Mouse (Mus musculus): ENCODE data around the gene Rapsn. TPM values are rescaled to one million over a fixed set of nuclear protein-coding genes. Genes with fewer than 3 reads are reported as not detected.

The Rapsn gene
- polyA plus RNA-seq, 1 experiment from 2014 or later, result 0.60 TPM

- H3K9me3 ChIP-seq (ENCODE audit: control insufficient read depth, low read length), result no peaks in the 10 kb centered on the region
- DNase-seq (ENCODE audit: low spot score), result no peak
- H3K4me2 ChIP-seq (replicated peaks; ENCODE audit: low read depth, low read length), result no peak within 1 kb of the TSS
- no peak for ATAC-seq (ENCODE audit: low FRiP score)
- no peaks in the 10 kb centered on the region for H3K36me3 ChIP-seq (ENCODE audit: control insufficient read depth, insufficient read depth, low read length)
- H3K27ac ChIP-seq (ENCODE audit: low read depth, low read length), result no peak within 1 kb of the TSS
- H3K9ac ChIP-seq (ENCODE audit: low read depth, low read length), result no peak within 1 kb of the TSS
- 0 out of 2 replicates have a peak, but pooled peaks cover 2% of the 10 kb centered on the region for H3K4me1 ChIP-seq (replicated peaks; ENCODE audit: control insufficient read depth, insufficient read depth, low read length)
- WGBS, result 81% methylated on average over 13 of the region's 13 CpGs
- no peak within 1 kb of the TSS for H3K4me3 ChIP-seq (ENCODE audit: low read depth, low read length)
- H3K27me3 ChIP-seq (ENCODE audit: control insufficient read depth, insufficient read depth, low read length), result no peaks in the 10 kb centered on the region
Observed at GRCm38 (mm10) chr2:91081775-91082695, 46.6 kb downstream of the Rapsn start, which contains the start of gene Spi1. Gene Spi1, plus strand, starts transcription at chr2:91082390.

DNA sequence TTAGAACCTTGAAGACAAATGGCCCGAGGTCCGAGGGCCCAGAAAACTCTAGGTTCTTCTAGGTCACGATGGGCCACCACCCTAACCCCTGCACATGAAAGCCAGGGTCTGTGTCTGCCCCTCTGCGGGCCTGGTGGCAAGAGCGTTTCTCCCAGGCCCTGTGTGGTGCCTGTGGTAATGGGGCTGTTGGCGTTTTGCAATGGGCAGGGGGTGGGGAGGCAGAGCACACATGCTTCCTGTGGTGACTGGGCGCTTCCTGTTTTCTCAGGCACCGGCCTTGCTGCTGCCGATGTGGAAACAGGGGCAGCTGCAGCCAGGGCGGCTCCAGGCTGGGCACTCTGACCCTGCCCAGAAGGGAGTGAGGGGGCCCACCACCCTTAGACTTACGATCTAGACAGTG lies 47.4 kb downstream of the Rapsn start:
- H3K36me3 ChIP-seq (ENCODE audit: control insufficient read depth, insufficient read depth, low read length), result no peaks in the 10 kb centered on the region
- H3K27ac ChIP-seq (ENCODE audit: low read depth, low read length), result no peak overlapping the region
- DNase-seq (ENCODE audit: low spot score), result no peak
- H3K9ac ChIP-seq (ENCODE audit: low read depth, low read length), result no peak overlapping the region
- no peaks in the 10 kb centered on the region for H3K9me3 ChIP-seq (ENCODE audit: control insufficient read depth, low read length)
- H3K27me3 ChIP-seq (ENCODE audit: control insufficient read depth, insufficient read depth, low read length), result no peaks in the 10 kb centered on the region
- ATAC-seq (ENCODE audit: low FRiP score), result no peak
- 0 out of 2 replicates have a peak, but pooled peaks cover 2% of the 10 kb centered on the region for H3K4me1 ChIP-seq (replicated peaks; ENCODE audit: control insufficient read depth, insufficient read depth, low read length)
- 78% methylated on average over 11 of the region's 11 CpGs for WGBS
- no peak overlapping the region for H3K4me3 ChIP-seq (ENCODE audit: low read depth, low read length)
- no peak overlapping the region for H3K4me2 ChIP-seq (replicated peaks; ENCODE audit: low read depth, low read length)

DNA sequence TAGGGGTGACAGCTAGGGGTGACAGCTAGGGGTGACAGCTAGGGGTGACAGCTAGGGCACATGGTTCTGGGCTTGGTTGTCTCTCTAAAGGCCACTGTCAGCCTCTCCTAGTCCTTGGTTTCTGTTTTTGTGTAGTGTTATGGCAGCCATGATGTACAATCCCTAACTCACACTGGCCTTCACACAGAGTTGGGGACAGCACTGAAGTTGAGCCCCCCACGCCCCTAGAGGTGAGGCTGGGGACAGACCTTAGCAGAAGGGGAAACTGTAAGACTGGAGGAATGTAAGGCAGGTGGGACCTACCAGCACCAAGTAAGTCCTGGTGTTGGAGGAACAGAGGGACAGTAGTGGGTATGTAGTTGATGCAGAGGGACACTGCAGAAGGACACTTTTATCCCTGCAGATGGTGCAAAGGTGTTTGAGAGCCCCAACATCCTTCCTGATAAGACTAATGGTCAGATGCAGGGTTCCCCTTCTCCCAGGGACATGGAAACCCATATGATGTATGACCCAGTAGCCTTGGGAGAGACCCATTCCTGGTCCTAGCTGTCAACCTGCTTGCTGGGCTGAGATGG lies 48.0 kb downstream of the Rapsn start:
- Histone ChIP-seq H3K27ac (ENCODE audit: low read depth, low read length) (no peak overlapping the region), H3K36me3 (ENCODE audit: control insufficient read depth, insufficient read depth, low read length) (no peaks in the 10 kb centered on the region), H3K9me3 (ENCODE audit: control insufficient read depth, low read length) (no peaks in the 10 kb centered on the region), H3K4me1 (replicated peaks; ENCODE audit: control insufficient read depth, insufficient read depth, low read length) (0 out of 2 replicates have a peak, but pooled peaks cover 2% of the 10 kb centered on the region), H3K27me3 (ENCODE audit: control insufficient read depth, insufficient read depth, low read length) (no peaks in the 10 kb centered on the region), H3K4me3 (ENCODE audit: low read depth, low read length) (no peak overlapping the region), H3K4me2 (replicated peaks; ENCODE audit: low read depth, low read length) (no peak overlapping the region), H3K9ac (ENCODE audit: low read depth, low read length) (no peak overlapping the region)
- DNase-seq (ENCODE audit: low spot score) (no peak), ATAC-seq (ENCODE audit: low FRiP score) (no peak)
- 38% methylated on average over 1 of the region's 1 CpGs for WGBS

- Histone ChIP-seq H3K27me3 (ENCODE audit: control insufficient read depth, insufficient read depth, low read length) (no peaks in the 10 kb centered on the region), H3K4me1 (replicated peaks; ENCODE audit: control insufficient read depth, insufficient read depth, low read length) (no peaks in the 10 kb centered on the region), H3K9ac (ENCODE audit: low read depth, low read length) (no peak overlapping the region), H3K27ac (ENCODE audit: low read depth, low read length) (no peak overlapping the region), H3K4me3 (ENCODE audit: low read depth, low read length) (no peak overlapping the region), H3K36me3 (ENCODE audit: control insufficient read depth, insufficient read depth, low read length) (no peaks in the 10 kb centered on the region), H3K9me3 (ENCODE audit: control insufficient read depth, low read length) (no peaks in the 10 kb centered on the region), H3K4me2 (replicated peaks; ENCODE audit: low read depth, low read length) (no peak overlapping the region)
- 84% methylated on average over 15 of the region's 15 CpGs for WGBS
- ATAC-seq (ENCODE audit: low FRiP score), result no peak
- no peak for DNase-seq (ENCODE audit: low spot score)
Observed at GRCm38 (mm10) chr2:91084179-91084820, 48.9 kb downstream of the Rapsn start.

DNA sequence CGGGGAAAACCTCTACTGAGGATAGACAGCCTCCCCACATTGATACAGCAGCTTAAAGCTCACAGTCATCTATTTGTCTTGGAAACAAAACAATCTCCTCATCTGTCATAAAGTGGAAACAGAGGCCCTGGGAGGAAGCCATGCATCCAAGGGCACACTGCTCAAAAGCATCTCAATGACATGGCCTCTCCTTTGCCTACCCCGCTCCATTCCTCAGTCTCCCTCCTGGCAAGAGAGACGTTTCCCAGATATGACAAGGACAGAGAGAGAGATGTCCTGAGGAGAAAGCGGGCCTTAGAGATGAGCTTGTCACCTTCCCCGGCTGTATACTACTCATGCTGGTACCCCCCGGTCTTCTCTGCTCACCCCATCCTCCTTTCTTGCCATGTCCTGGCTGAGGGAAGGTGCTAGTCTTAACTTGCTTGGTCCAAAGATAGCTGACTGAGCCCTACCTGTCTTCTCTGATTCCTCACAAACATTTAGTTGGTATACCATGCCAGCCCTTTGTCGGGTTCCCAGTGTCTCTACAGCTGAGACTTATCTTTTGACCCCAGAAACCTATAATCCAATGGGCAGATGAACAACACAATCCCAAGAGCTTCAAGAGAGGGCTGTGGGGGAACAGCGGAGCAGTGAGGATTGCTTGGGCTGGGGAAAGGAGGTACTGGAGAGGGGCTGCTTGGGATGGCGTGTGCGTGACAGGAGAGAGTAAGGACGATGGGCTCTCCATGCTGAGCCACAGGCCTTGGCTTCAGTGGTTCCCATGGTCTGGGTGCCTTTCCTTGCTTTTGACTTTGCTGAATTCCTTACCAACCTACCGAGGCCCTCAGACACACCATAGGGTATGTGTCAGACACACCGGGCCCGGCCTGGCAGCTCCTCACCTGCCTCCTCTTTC lies 50.3 kb downstream of the Rapsn start:
- H3K27ac ChIP-seq (ENCODE audit: low read depth, low read length), result no peak overlapping the region
- no peak overlapping the region for H3K4me2 ChIP-seq (replicated peaks; ENCODE audit: low read depth, low read length)
- WGBS, result 88% methylated on average over 14 of the region's 14 CpGs
- H3K27me3 ChIP-seq (ENCODE audit: control insufficient read depth, insufficient read depth, low read length), result no peaks in the 10 kb centered on the region
- ATAC-seq (ENCODE audit: low FRiP score) (no peak), DNase-seq (ENCODE audit: low spot score) (no peak)
- H3K9me3 ChIP-seq (ENCODE audit: control insufficient read depth, low read length), result no peaks in the 10 kb centered on the region
- no peaks in the 10 kb centered on the region for H3K36me3 ChIP-seq (ENCODE audit: control insufficient read depth, insufficient read depth, low read length)
- H3K4me3 ChIP-seq (ENCODE audit: low read depth, low read length), result no peak overlapping the region
- no peak overlapping the region for H3K9ac ChIP-seq (ENCODE audit: low read depth, low read length)
- H3K4me1 ChIP-seq (replicated peaks; ENCODE audit: control insufficient read depth, insufficient read depth, low read length), result no peaks in the 10 kb centered on the region

DNA sequence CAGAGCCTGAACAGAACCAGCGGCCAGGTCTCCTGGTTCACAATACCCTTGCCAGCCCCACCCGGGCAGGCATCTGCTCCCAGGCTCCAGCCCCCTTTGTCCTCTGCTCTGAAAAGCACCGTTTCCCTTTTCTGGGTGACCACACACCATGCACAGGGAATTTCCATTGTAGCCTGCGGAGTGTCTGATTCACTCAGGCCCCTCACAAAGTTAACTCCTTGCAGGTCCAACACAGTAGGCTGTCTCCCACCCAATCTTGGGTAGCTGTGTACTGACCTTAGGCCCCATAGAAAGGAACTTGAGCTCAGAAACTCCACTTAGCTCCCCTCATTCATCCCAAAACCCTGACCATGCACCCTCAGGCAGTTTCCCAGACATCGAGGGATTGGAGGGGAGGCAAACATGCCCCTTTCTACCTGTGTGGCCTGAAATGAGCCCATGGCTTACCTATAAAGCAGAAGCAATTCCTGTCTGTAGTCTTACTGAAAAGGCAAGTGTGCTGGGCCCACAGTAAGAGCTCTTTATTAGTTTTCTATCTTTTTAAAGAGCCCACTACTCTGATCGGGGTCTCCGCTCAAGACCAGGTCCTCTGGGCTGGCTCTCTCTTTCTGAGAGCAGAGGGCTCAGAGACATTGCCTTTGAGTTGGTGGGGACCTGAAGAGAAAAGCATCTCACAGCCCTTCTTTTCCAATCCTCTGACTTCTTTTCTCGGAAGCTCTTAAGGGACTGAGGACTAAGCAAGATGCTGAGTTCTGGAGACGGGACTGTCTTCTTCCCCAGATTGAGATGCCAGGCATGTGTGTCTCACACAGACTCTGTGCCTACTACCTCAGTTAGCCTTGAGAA lies 51.2 kb downstream of the Rapsn start:
- H3K9me3 ChIP-seq (ENCODE audit: control insufficient read depth, low read length), result no peaks in the 10 kb centered on the region
- H3K4me3 ChIP-seq (ENCODE audit: low read depth, low read length), result no peak overlapping the region
- H3K36me3 ChIP-seq (ENCODE audit: control insufficient read depth, insufficient read depth, low read length), result no peaks in the 10 kb centered on the region
- no peak overlapping the region for H3K9ac ChIP-seq (ENCODE audit: low read depth, low read length)
- H3K27me3 ChIP-seq (ENCODE audit: control insufficient read depth, insufficient read depth, low read length), result no peaks in the 10 kb centered on the region
- WGBS, result 64% methylated on average over 9 of the region's 9 CpGs
- H3K27ac ChIP-seq (ENCODE audit: low read depth, low read length), result no peak overlapping the region
- no peak overlapping the region for H3K4me2 ChIP-seq (replicated peaks; ENCODE audit: low read depth, low read length)
- no peaks in the 10 kb centered on the region for H3K4me1 ChIP-seq (replicated peaks; ENCODE audit: control insufficient read depth, insufficient read depth, low read length)
- DNase-seq (ENCODE audit: low spot score) (no peak), ATAC-seq (ENCODE audit: low FRiP score) (no peak)

DNA sequence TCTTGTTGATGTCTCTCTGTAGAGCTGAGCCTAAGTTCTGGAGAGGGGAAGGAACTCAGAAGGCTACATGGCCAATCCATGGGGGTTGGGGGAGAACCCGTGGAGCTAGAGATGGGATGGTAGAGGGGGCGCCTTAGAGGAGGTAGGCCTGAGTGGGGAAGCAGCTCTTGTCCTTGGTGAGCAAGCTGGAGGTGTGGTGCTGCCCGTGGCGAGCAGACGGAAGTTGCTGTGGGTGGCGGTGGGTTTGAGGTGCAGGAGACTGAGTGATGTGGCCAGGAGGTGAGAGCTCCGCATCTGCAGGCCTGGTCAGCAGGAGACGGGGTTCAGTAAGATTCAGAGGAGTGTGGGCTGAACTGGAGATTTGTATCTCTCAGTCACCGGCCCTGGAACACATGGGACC lies 52.0 kb downstream of the Rapsn start:
- Histone ChIP-seq H3K27ac (ENCODE audit: low read depth, low read length) (no peak overlapping the region), H3K9ac (ENCODE audit: low read depth, low read length) (no peak overlapping the region), H3K9me3 (ENCODE audit: control insufficient read depth, low read length) (no peaks in the 10 kb centered on the region), H3K4me1 (replicated peaks; ENCODE audit: control insufficient read depth, insufficient read depth, low read length) (no peaks in the 10 kb centered on the region), H3K36me3 (ENCODE audit: control insufficient read depth, insufficient read depth, low read length) (no peaks in the 10 kb centered on the region), H3K27me3 (ENCODE audit: control insufficient read depth, insufficient read depth, low read length) (no peaks in the 10 kb centered on the region), H3K4me2 (replicated peaks; ENCODE audit: low read depth, low read length) (no peak overlapping the region), H3K4me3 (ENCODE audit: low read depth, low read length) (no peak overlapping the region)
- no peak for ATAC-seq (ENCODE audit: low FRiP score)
- 91% methylated on average over 9 of the region's 9 CpGs for WGBS
- no peak for DNase-seq (ENCODE audit: low spot score)

All from hindbrain, embryonic 11.5 days (tissue).